Mouse (Mus musculus) stomach, embryonic 16.5 days (tissue): ENCODE measurements around the gene Fam120b. TPM values are rescaled to one million over a fixed set of nuclear protein-coding genes. Genes with fewer than 3 reads are reported as not detected.

ENCODE experiments used
- ATAC-seq: fragments of 200-750 bp; cut with Nextera tagmentation; 2 replicates; pipeline ENCODE4 v1.8.0; 2017; ENCODE audit warnings: moderate number of reproducible peaks, moderate TSS enrichment; ENCODE audit not compliant: insufficient read depth, low FRiP score
- H3K27ac ChIP-seq: fragments of 300-500 bp; sonication (generic); 2 replicates; pipeline ENCODE4 v1.5.1; 2014; ENCODE audit warnings: low read length
- H3K27me3 ChIP-seq: fragments of 300-500 bp; sonication (generic); 2 replicates; pipeline ENCODE4 v1.6.1; 2014; ENCODE audit warnings: low read length, control low read depth, mixed read lengths; ENCODE audit not compliant: control insufficient read depth, insufficient read depth
- H3K36me3 ChIP-seq: fragments of 300-500 bp; sonication (generic); 2 replicates; pipeline ENCODE4 v1.6.1; 2014; ENCODE audit warnings: low read length; ENCODE audit not compliant: control insufficient read depth, insufficient read depth
- H3K4me1 ChIP-seq: fragments of 300-500 bp; sonication (generic); 2 replicates; pipeline ENCODE4 v1.6.1; 2014; ENCODE audit warnings: low read length, control low read depth, mixed read lengths; ENCODE audit not compliant: control insufficient read depth, insufficient read depth
- H3K4me2 ChIP-seq: fragments of 300-500 bp; sonication (generic); 2 replicates; pipeline ENCODE4 v1.6.1; 2014; ENCODE audit warnings: low read depth, low read length, mixed read lengths
- H3K4me3 ChIP-seq: fragments of 300-500 bp; sonication (generic); replicated peaks from 2 replicates; pipeline ENCODE4 v1.5.1; 2014; ENCODE audit warnings: mild to moderate bottlenecking, low read length
- H3K9ac ChIP-seq: fragments of 300-500 bp; sonication (generic); 2 replicates; pipeline ENCODE4 v1.6.1; 2014; ENCODE audit warnings: low read length
- H3K9me3 ChIP-seq: fragments of 300-500 bp; sonication (generic); replicated peaks from 2 replicates; pipeline ENCODE4 v1.6.1; 2016; ENCODE audit warnings: low read length, control low read depth; ENCODE audit not compliant: control insufficient read depth
- WGBS: fragments of 180-500 bp; shearing (Covaris S2); extraction: QIAGEN DNeasy Blood & Tissue Kit; methylation state at CpG from one replicate; pipeline ENCODE4 v1.1.7; 2014; 5-methylcytosine and 5-hydroxymethylcytosine counted together
- polyA plus RNA-seq: library from polyadenylated mRNA; unstranded; fragments of >200 nt; fragmentation: Nextera tagmentation; extraction: Ambion mirVana; gene quantifications from 2 replicates; pipeline ENCODE4 v1.2.1, GENCODE M21; 2015

Gene Fam120b
- polyA plus RNA-seq, 1 experiment from 2014 or later = 27.8 TPM

DNA sequence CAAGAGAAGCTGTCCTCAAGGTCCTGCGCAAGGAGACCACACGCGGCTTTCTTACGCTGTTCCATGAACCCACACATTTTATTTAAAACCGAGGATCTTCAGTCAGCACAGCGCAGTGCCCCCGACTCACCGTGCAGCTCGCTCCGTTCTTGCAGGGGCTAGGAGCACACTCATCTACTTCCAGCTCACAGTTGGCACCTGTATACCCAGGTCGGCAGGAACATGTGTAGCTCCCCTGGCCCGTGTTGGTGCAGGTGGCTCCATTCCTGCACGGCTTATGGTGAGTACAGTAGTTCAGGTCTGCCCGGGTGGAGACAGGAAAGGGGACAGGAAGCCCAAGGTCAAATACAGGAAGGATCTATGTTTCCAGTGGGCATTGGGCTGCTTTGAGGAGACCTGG lies 25.6 kb upstream of the Fam120b start:
- no peak for ATAC-seq
- Histone ChIP-seq H3K9me3 (no peaks in the 10 kb centered on the region), H3K27me3 (peaks cover 14% of the 10 kb centered on the region), H3K27ac (no peak overlapping the region), H3K4me3 (no peak overlapping the region), H3K4me2 (no peak overlapping the region), H3K9ac (no peak overlapping the region), H3K36me3 (no peaks in the 10 kb centered on the region; the same call in 1 of the 2 replicates), H3K4me1 (peaks cover 16% of the 10 kb centered on the region)
- 90% methylated on average over 14 of the region's 14 CpGs for WGBS

DNA sequence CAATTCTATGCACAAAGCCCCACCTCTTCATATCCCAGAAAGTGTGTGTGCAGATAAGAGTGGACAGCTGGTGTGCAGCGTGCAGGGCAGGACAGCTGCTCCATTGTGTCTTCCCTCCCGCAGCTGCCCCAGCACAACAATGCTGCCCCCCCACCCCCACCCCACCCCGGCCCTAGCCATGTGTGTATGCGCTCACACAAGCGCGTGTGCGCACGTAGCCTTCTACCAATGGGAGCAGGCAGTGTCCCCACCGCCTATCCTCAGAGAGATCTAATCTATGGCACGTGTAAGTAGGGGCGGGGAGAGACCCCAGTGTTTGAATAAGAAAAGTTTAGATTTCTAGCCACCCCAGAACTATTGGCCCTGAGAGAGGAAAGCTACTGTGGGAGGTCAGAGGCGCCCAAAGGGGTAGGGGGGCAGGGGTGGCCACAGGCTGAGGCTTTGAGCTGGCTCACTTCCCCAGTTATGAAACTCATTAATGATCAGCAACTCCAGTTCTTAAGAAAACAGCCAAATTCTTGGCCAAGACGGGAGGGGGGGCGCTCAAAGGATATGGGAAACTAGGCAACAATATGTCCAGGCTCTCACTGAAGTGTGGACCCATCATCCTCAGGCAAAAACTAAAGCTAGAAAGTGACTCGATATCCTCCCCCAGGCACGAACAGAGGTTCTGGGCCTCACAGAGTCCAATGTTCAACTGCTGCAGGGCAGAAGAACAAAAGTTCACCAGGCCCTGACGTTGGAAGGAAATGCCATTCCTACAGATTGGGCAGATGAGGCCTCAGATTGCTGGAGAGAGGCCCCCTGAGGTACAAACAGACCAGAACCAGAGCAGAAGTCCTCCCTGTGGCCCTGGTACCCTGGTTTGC lies 23.8 kb upstream of the Fam120b start:
- H3K36me3 ChIP-seq = no peaks in the 10 kb centered on the region; the same call in 1 of the 2 replicates
- peak overlapping the region; percentile 34 for H3K27ac ChIP-seq
- peaks cover 14% of the 10 kb centered on the region for H3K27me3 ChIP-seq
- H3K9ac ChIP-seq = peak overlapping the region; percentile 43; the same call in 1 of the 2 replicates
- peak overlapping the region; percentile 98 for H3K4me2 ChIP-seq
- peaks cover 22% of the 10 kb centered on the region for H3K4me1 ChIP-seq
- H3K9me3 ChIP-seq = no peaks in the 10 kb centered on the region
- no peak for ATAC-seq
- 35% methylated on average over 17 of the region's 17 CpGs for WGBS
- H3K4me3 ChIP-seq = peak overlapping the region; percentile 72

DNA sequence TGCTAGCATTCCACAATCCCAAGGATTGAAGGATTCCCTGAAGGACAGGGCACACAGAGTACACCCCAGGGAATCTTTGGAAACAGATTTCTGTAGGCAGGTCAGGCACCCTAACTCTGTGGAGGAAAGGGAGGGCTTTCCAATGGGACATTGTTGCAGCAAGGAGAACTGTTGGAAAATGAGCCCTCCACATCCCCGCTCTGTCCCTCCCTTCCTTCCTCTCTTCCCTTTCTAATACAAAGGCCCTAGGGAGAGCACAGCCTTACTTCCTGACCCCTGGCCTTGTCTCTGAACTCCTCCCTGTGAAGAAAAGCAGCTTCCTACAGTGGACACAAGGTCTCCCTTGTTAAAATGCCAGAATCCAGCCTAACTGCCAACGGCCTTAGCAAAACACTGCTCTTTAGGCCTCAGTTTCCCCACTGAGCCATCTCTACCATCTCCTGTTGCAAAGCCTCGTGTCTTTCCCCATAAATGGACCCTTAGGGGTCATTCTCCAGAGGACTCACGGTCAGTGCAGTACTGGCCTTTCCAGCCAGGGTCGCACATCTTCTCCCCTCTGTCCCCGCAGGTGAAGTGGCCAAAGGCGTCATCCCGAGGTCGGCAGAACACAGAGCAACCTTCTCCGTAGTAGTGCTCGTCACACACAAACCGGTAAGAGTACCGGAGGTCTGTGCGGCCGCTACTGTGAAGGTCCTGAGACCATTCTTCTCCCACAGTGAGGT lies 22.9 kb upstream of the Fam120b start:
- peak overlapping the region; percentile 72 for H3K4me3 ChIP-seq
- peaks cover 22% of the 10 kb centered on the region for H3K4me1 ChIP-seq
- peaks cover 14% of the 10 kb centered on the region for H3K27me3 ChIP-seq
- no peak for ATAC-seq
- 67% methylated on average over 15 of the region's 15 CpGs for WGBS
- H3K9me3 ChIP-seq = no peaks in the 10 kb centered on the region
- H3K27ac ChIP-seq = peak overlapping the region; percentile 34; the same call in 1 of the 2 replicates
- H3K4me2 ChIP-seq = peak overlapping the region; percentile 98
- H3K36me3 ChIP-seq = no peaks in the 10 kb centered on the region; the same call in 1 of the 2 replicates
- H3K9ac ChIP-seq = peak overlapping the region; percentile 43; the same call in 1 of the 2 replicates

DNA sequence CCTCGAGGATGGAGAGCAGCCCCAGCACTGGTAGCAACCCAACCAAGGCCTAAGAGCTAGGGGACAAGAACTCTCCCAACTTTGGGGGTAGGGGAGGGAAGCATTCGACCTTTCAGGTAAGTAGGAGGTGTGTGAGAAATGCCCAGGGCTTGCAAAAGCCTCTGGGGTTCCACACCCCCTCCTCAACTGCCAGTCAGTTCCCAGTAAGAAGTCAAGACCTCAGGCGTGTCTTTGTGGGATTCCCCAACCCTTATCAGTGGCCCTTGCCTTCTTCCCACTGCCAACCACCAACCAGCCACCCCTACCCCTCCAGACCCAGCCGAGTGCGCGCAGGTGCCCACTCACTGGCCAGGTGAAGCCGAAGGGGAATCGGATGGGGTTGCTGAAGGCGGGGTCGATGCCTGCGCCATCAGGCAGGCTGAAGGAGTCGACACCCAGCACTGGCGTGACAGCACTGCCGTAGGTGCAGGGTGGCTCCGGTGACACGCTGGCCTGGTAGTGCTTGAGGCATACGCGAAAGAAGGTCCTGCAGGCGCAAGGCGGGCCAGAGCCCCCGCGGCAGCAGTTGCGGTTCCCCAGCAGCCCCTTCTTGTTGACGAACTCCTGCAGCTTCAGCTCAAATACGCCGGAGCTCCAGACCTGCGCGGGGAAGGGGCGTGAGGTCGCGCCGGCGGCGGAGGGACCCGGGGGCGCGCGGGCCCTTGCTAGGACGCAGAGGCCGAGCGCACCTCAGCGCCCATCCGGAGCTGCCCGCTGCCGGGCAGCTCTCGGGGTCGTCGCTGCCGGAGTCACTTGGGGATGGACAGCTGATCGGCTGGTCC lies 21.5 kb upstream of the Fam120b start:
- Histone ChIP-seq H3K9me3 (no peaks in the 10 kb centered on the region), H3K4me2 (peak overlapping the region; percentile 98), H3K4me1 (peaks cover 22% of the 10 kb centered on the region), H3K27me3 (peaks cover 26% of the 10 kb centered on the region), H3K4me3 (peak overlapping the region; percentile 72), H3K36me3 (no peaks in the 10 kb centered on the region), H3K9ac (peak overlapping the region; percentile 75), H3K27ac (peak overlapping the region; percentile 26; the same call in 1 of the 2 replicates)
- ATAC-seq = no peak
- 3% methylated on average over 50 of the region's 50 CpGs for WGBS

DNA sequence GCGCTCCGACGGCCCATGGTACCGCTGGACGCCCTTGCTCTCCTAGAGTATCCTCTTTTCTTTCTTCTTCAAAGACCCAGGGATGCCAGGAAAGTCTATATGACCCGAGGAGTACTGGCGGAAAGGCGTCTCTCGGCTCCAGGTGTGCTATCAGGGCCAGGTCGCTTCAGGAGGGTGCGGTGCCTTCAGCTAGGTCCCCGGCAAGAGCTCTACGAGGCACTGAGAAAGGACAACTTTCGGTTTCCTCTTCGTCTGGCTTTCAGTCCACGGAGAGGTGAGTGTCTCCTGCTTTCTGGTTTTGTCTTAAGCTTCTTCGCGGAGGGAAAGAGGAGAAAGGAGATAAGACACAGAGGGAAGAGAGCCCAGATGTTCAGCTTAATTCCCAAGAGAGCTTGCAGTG lies 20.8 kb upstream of the Fam120b start:
- no peak for ATAC-seq
- WGBS = under 1% methylated on average over 18 of the region's 18 CpGs
- peak overlapping the region; percentile 75 for H3K9ac ChIP-seq
- peak overlapping the region; percentile 67; the same call in 1 of the 2 replicates for H3K27ac ChIP-seq
- H3K4me2 ChIP-seq = peak overlapping the region; percentile 98
- H3K36me3 ChIP-seq = no peaks in the 10 kb centered on the region
- H3K9me3 ChIP-seq = no peaks in the 10 kb centered on the region
- peak overlapping the region; percentile 72 for H3K4me3 ChIP-seq
- H3K27me3 ChIP-seq = peaks cover 27% of the 10 kb centered on the region
- H3K4me1 ChIP-seq = peaks cover 28% of the 10 kb centered on the region

DNA sequence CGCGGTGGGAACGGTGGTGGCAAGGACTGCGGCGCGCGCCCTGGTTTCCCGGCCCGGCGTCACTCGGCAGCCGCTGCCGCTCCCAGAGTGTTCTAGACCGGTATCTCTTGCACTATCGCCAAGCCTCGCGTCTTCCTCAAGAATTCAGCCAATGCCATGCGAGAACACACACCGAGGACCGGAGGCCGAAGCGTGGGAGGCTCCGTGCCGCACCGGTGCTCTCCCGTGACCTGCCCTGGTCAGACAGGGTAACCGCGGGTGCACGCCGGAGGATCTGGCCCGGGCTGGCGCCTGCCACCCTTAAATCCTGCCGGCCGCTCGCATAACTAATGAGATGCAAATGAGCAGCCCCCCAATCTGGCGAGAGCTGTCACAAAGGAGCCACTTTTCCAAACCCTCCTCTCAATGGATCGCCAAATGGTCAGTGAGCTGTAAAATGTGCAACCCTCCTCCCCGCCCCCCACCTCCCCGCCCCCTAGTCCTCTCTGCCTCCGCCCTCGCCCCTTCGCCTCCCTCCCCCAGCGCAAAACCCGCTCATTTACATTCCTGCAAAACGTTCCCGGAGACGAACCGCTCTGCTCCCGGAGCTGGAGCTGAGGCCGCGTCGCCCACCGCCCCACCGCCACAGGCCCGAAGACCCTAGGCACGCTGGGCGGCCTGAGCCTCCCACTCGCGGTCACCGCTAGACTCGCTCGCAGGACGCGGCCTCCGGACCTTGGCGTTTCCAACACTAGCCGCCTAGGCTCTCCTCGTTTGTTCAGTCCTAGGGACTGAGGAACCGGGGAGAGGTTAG lies 20.1 kb upstream of the Fam120b start:
- Histone ChIP-seq H3K4me3 (peak overlapping the region; percentile 72), H3K9me3 (no peaks in the 10 kb centered on the region), H3K36me3 (no peaks in the 10 kb centered on the region), H3K27ac (peak overlapping the region; percentile 67), H3K27me3 (peaks cover 27% of the 10 kb centered on the region), H3K4me1 (peaks cover 32% of the 10 kb centered on the region), H3K9ac (peak overlapping the region; percentile 75), H3K4me2 (peak overlapping the region; percentile 98)
- ATAC-seq = peak; percentile 61
- WGBS = under 1% methylated on average over 69 of the region's 69 CpGs

DNA sequence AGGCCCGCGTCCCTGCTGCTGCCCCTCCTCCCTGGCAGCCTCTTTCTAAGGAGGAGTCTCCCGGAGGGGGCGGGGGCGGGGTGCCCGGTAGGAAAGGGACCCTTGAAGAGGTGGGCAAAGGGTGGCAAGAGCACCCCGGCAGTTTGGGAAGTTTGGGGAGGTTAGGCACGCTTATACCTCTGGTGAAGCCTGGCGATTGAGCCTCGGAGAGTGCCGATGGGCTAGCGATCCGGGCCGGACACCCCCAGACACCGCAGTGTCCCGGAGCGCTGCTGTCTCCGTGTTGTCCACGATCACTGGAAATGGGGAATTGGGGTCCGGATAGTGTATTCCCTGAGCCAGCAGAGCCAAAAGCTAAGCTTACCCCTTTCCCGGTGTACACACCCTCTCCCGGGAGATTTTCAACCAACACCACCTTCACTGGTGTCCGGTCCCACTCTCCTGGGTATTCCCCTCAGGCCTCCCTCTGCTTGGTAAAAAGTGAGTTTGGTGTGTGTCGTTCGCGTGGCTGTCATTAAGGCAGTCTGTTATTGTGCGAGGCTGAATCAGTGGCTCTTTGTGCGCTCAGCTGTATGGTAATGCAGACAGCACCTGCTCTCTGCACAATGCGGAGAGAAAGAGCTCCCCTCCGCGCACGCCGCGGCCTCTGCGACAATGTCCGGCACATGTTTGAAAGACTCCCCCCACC lies 19.4 kb upstream of the Fam120b start, which contains the start of gene Dll1:
TSS of gene Dll1 (minus strand) at position 379 of the 688 bp plus-strand sequence.
- ATAC-seq = no peak
- 2% methylated on average over 36 of the region's 36 CpGs for WGBS
- Histone ChIP-seq H3K27me3 (peaks cover 27% of the 10 kb centered on the region), H3K27ac (peak within 1 kb of the TSS; percentile 67), H3K4me2 (peak within 1 kb of the TSS; percentile 98), H3K4me1 (peaks cover 37% of the 10 kb centered on the region), H3K4me3 (peak within 1 kb of the TSS; percentile 72), H3K36me3 (no peaks in the 10 kb centered on the region), H3K9ac (peak within 1 kb of the TSS; percentile 75), H3K9me3 (no peaks in the 10 kb centered on the region)
